Mouse (Mus musculus) heart, adult 2 months (tissue): ENCODE measurements around the gene Nos1ap.

Experiments
- CTCF ChIP-seq: fragments of 200-600 bp; IDR thresholded peaks from 2 replicates; pipeline ENCODE4 v1.8.1; 2022; ENCODE audit warnings: antibody characterized with exemption, mild to moderate bottlenecking, moderate library complexity
- EP300 ChIP-seq: fragments of 200-500 bp; IDR thresholded peaks from 2 replicates; pipeline ENCODE4 v1.6.1; 2011; ENCODE audit warnings: low read depth, low read length, control low read depth; ENCODE audit not compliant: insufficient read depth
- POLR2A ChIP-seq: fragments of 200-500 bp; IDR thresholded peaks from 2 replicates; pipeline ENCODE4 v1.6.1; 2011; ENCODE audit warnings: mild to moderate bottlenecking, low read depth, low read length, control low read depth; ENCODE audit not compliant: insufficient read depth

- TF ChIP-seq POLR2A (no peak), CTCF (no peak), EP300 (no peak)
These were observed 116.2 kb downstream of the Nos1ap start for GRCm38 (mm10) chr1:170473460-170473859.
